Mouse (Mus musculus) kidney, embryonic 14.5 days (tissue): ENCODE results near the gene Dock4. TPM values are rescaled to one million over a fixed set of nuclear protein-coding genes. Genes with fewer than 3 reads are reported as not detected.
A peak's percentile ranks its signal among the peaks of the same experiment; 100 is the strongest.

Experiments used
- ATAC-seq: fragments of 200-750 bp; cut with Nextera tagmentation; 2 replicates; pipeline ENCODE4 v1.8.0; 2017; ENCODE audit warnings: moderate number of reproducible peaks, mild to moderate bottlenecking, moderate TSS enrichment, moderate library complexity; ENCODE audit not compliant: low FRiP score, low TSS enrichment
- H3K27ac ChIP-seq: fragments of 300-500 bp; sonication (generic); 2 replicates; pipeline ENCODE4 v1.5.1; 2014; ENCODE audit warnings: low read depth, mild to moderate bottlenecking, low read length, moderate library complexity, mixed read lengths
- H3K27me3 ChIP-seq: fragments of 300-500 bp; sonication (generic); 2 replicates; pipeline ENCODE4 v1.6.1; 2014; ENCODE audit warnings: mild to moderate bottlenecking, low read length; ENCODE audit not compliant: control insufficient read depth, insufficient read depth
- H3K36me3 ChIP-seq: fragments of 300-500 bp; sonication (generic); 2 replicates; pipeline ENCODE4 v1.6.1; 2014; ENCODE audit warnings: low read length, mixed read lengths; ENCODE audit not compliant: control insufficient read depth, insufficient read depth
- H3K4me1 ChIP-seq: fragments of 300-500 bp; sonication (generic); 2 replicates; pipeline ENCODE4 v1.6.1; 2014; ENCODE audit warnings: low read length, mixed read lengths; ENCODE audit not compliant: control insufficient read depth, insufficient read depth
- H3K4me2 ChIP-seq: fragments of 300-500 bp; sonication (generic); replicated peaks from 2 replicates; pipeline ENCODE4 v1.6.1; 2014; ENCODE audit warnings: low read depth, mild to moderate bottlenecking, low read length
- H3K4me3 ChIP-seq: fragments of 300-500 bp; sonication (generic); 2 replicates; pipeline ENCODE4 v1.5.1; 2014; ENCODE audit warnings: mild to moderate bottlenecking, low read length
- H3K9ac ChIP-seq: fragments of 300-500 bp; sonication (generic); 2 replicates; pipeline ENCODE4 v1.6.1; 2014; ENCODE audit warnings: low read depth, mild to moderate bottlenecking, low read length, moderate library complexity
- H3K9me3 ChIP-seq: fragments of 300-500 bp; sonication (generic); 2 replicates; pipeline ENCODE4 v1.6.1; 2016; ENCODE audit warnings: low read length; ENCODE audit not compliant: control insufficient read depth
- WGBS: fragments of 180-500 bp; shearing (Covaris S2); extraction: QIAGEN DNeasy Blood & Tissue Kit; methylation state at CpG from one replicate; pipeline ENCODE4 v1.1.7; 2014; 5-methylcytosine and 5-hydroxymethylcytosine counted together
- polyA plus RNA-seq: library from polyadenylated mRNA; unstranded; fragments of >200 nt; fragmentation: Nextera tagmentation; extraction: Ambion mirVana; gene quantifications from 2 replicates; pipeline ENCODE4 v1.2.1, GENCODE M21; 2014

Gene Dock4
- polyA plus RNA-seq, 1 experiment from 2014 or later, result 17.9 TPM

- Histone ChIP-seq H3K27me3 (no peaks in the 10 kb centered on the region), H3K4me1 (no peaks in the 10 kb centered on the region), H3K9ac (no peak overlapping the region), H3K27ac (no peak overlapping the region), H3K4me2 (no peak overlapping the region), H3K36me3 (no peaks in the 10 kb centered on the region), H3K9me3 (no peaks in the 10 kb centered on the region), H3K4me3 (no peak overlapping the region)
- 48% methylated on average over 1 of the region's 1 CpGs for WGBS
- ATAC-seq, result no peak
Observed at GRCm38 (mm10) chr12:40563703-40564102, 118.0 kb downstream of the Dock4 start.

DNA sequence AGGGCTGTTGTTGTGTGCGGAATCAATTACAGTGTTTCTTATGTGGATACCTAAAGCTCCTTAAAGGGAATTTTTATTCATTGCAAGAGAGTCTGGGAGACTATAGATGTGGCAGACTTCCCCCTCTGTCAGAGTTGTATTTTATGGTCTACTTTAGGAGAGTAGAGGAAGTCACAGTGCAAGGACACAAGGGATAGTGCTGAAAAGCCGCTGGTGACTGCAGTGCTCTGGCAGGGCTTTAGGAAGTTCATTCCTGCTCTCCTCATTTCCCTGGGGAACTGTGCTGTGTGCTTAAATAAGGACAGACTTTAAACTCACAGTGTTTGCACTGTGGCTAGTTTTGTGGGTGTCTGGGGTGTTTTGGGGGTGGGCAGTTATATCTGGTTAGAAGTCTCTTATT is 118.5 kb downstream of the Dock4 start:
- 42% methylated on average over 2 of the region's 2 CpGs for WGBS
- Histone ChIP-seq H3K4me3 (no peak overlapping the region), H3K36me3 (no peaks in the 10 kb centered on the region), H3K27ac (no peak overlapping the region), H3K4me2 (no peak overlapping the region), H3K27me3 (no peaks in the 10 kb centered on the region), H3K9ac (no peak overlapping the region), H3K4me1 (no peaks in the 10 kb centered on the region), H3K9me3 (no peaks in the 10 kb centered on the region)
- ATAC-seq, result no peak

DNA sequence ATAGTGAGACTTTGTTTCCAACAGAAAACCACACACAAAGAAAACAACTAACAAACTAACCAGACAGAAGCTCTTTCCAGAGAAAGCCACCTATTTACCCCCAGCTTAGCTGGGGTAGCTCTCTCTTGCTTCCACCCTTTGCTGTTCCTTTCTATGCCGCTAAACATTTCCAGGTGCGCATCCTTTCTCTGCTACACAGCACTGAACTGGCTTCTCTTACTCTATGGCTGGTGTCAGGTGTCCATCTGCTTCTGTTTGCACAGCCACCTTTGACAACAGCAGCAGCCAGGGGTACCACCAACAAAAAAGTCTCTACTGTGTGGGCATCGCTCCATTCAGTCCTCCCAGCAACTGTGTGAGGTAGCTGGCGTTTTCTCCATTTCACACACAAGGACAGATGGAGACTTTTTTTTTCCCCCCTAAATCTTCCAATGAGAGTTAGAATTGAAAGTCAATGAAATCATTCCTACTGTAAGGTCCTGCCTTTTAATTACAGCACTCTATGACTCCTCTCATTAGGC is 122.7 kb downstream of the Dock4 start:
- Histone ChIP-seq H3K4me1 (no peaks in the 10 kb centered on the region), H3K36me3 (no peaks in the 10 kb centered on the region), H3K4me2 (no peak overlapping the region), H3K27ac (no peak overlapping the region), H3K9me3 (no peaks in the 10 kb centered on the region), H3K4me3 (no peak overlapping the region), H3K27me3 (no peaks in the 10 kb centered on the region), H3K9ac (no peak overlapping the region)
- 86% methylated on average over 4 of the region's 4 CpGs for WGBS
- no peak for ATAC-seq

- H3K27ac ChIP-seq, result no peak overlapping the region
Observed at GRCm38 (mm10) chr12:40568971-40569968, 123.5 kb downstream of the Dock4 start.

GRCm38 (mm10) chr12:40570250-40570649 is 124.5 kb downstream of the Dock4 start:
- Histone ChIP-seq H3K4me1 (no peaks in the 10 kb centered on the region), H3K4me3 (no peak overlapping the region)

More at GRCm38 (mm10) chr12:40568971-40569968, 123.5 kb downstream of the Dock4 start:
- Histone ChIP-seq H3K4me1 (no peaks in the 10 kb centered on the region), H3K4me2 (no peak overlapping the region), H3K4me3 (no peak overlapping the region), H3K9ac (no peak overlapping the region), H3K36me3 (no peaks in the 10 kb centered on the region), H3K27me3 (no peaks in the 10 kb centered on the region), H3K9me3 (no peaks in the 10 kb centered on the region)
- no peak for ATAC-seq
- WGBS, result 64% methylated on average over 9 of the region's 9 CpGs

GRCm38 (mm10) chr12:40574051-40574450 is 128.3 kb downstream of the Dock4 start:
- Histone ChIP-seq H3K36me3 (no peaks in the 10 kb centered on the region), H3K4me3 (no peak overlapping the region), H3K9me3 (no peaks in the 10 kb centered on the region), H3K4me1 (no peaks in the 10 kb centered on the region), H3K27ac (no peak overlapping the region), H3K27me3 (no peaks in the 10 kb centered on the region), H3K9ac (no peak overlapping the region), H3K4me2 (no peak overlapping the region)
- no peak for ATAC-seq
- 78% methylated on average over 3 of the region's 3 CpGs for WGBS

More at GRCm38 (mm10) chr12:40570250-40570649, 124.5 kb downstream of the Dock4 start:
- WGBS, result 19% methylated on average over 1 of the region's 1 CpGs
- Histone ChIP-seq H3K27me3 (no peaks in the 10 kb centered on the region), H3K9ac (no peak overlapping the region), H3K27ac (no peak overlapping the region), H3K9me3 (no peaks in the 10 kb centered on the region), H3K4me2 (no peak overlapping the region), H3K36me3 (no peaks in the 10 kb centered on the region)
- no peak for ATAC-seq

DNA sequence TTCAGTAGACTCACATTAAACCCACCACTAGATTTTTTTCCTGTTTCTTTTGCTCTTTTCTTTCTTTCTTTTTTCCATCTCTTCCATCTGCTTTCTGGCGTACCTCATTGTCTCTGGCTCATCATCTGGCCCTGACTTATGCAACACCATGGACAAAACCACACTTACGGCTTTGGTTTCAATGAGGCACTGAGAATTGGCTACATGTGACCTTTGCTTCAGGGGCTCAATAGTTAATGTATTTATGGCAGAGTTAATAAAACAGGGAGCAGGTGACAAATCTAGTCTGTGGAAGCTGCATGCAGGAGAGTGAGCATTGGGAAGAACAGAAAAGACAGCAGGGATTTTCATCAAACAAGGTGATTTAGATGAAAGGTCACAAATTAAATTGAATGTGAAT is 131.0 kb downstream of the Dock4 start:
- no peaks in the 10 kb centered on the region for H3K36me3 ChIP-seq
- no peaks in the 10 kb centered on the region for H3K27me3 ChIP-seq
- WGBS, result 85% methylated on average over 2 of the region's 2 CpGs
- no peak for ATAC-seq
- H3K27ac ChIP-seq, result no peak overlapping the region
- H3K4me3 ChIP-seq, result no peak overlapping the region
- peaks cover 14% of the 10 kb centered on the region; the same call in 1 of the 2 replicates for H3K4me1 ChIP-seq
- H3K4me2 ChIP-seq, result no peak overlapping the region
- no peak overlapping the region for H3K9ac ChIP-seq
- H3K9me3 ChIP-seq, result no peaks in the 10 kb centered on the region

DNA sequence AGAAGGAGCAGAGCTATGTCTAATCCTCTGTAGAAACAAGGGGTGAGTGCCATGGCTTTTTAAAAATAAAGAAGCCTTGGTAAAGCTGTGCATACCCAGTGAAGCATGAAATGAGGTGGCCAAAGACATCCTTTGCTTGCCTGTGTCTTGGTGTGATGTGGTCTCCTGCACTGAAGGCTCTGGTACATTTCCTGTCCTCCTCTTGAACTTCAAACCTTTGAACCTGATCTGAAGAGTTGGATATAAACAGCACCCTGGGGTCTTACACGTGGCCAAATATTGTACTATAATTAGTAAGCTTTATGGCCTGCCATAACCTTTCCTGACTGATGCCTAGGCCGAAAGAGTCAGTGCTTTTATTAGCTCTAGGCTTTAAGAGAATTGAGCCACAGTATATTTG is 134.6 kb downstream of the Dock4 start:
- Histone ChIP-seq H3K9me3 (no peaks in the 10 kb centered on the region), H3K4me1 (peaks cover 14% of the 10 kb centered on the region; the same call in 1 of the 2 replicates), H3K27ac (no peak overlapping the region), H3K4me3 (no peak overlapping the region), H3K27me3 (no peaks in the 10 kb centered on the region), H3K9ac (no peak overlapping the region), H3K36me3 (no peaks in the 10 kb centered on the region), H3K4me2 (no peak overlapping the region)
- ATAC-seq, result peak; percentile 74
- WGBS, result 3% methylated on average over 2 of the region's 2 CpGs

DNA sequence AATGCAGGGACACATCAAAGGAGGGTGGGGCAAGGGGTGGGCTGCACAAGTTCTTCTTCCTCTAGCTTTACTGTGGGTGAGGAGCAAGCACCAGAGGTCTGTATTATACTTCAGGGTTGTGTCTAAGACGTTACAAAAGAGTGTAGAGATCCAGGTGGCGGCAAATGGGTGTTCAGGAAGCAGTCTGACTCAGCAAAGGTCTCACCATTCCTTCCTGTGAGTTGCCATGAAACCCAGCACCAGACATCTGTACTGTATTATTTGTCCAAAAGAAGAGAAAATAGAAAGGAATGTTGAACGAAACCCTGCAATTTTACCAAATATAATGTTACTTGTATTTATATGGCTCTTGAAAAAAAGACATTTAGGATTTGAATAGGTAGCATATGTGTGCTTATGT is 135.3 kb downstream of the Dock4 start:
- no peak for ATAC-seq
- Histone ChIP-seq H3K4me3 (no peak overlapping the region), H3K9ac (no peak overlapping the region), H3K4me2 (no peak overlapping the region), H3K4me1 (peaks cover 14% of the 10 kb centered on the region; the same call in 1 of the 2 replicates), H3K27ac (no peak overlapping the region), H3K27me3 (no peaks in the 10 kb centered on the region), H3K36me3 (no peaks in the 10 kb centered on the region), H3K9me3 (no peaks in the 10 kb centered on the region)
- WGBS, result 50% methylated on average over 3 of the region's 3 CpGs
